Mouse (Mus musculus) myocyte (in vitro differentiated cells): ENCODE data around the gene Wdr86.

Source experiments
- CEBPB ChIP-seq: IDR thresholded peaks from 2 replicates; pipeline ENCODE4 v1.6.1; 2011; ENCODE audit warnings: mild to moderate bottlenecking, moderate library complexity; ENCODE audit not compliant: poor library complexity, insufficient read depth, severe bottlenecking
- E2F4 ChIP-seq: IDR thresholded peaks from one replicate; pipeline ENCODE4 v1.6.1; 2011; ENCODE audit warnings: mild to moderate bottlenecking, control low read depth, moderate library complexity; ENCODE audit not compliant: insufficient read depth
- MAX ChIP-seq: IDR thresholded peaks from one replicate; pipeline ENCODE4 v1.6.1; 2011; ENCODE audit warnings: low read depth, mild to moderate bottlenecking, control low read depth
- MYOD1 ChIP-seq, 3 experiments: IDR thresholded peaks; one replicate each; pipeline ENCODE4 v1.6.1; 2011; ENCODE audit warnings: control low read depth in 2 of 3, low read depth in 2 of 3, mild to moderate bottlenecking in 2 of 3, moderate library complexity in 1 of 3; ENCODE audit not compliant: insufficient read length in 2 of 3, control insufficient read depth in 1 of 3
- MYOG ChIP-seq, 3 experiments: IDR thresholded peaks; one replicate each; pipeline ENCODE4 v1.6.1; 2011; ENCODE audit warnings: control low read depth in 2 of 3, low read depth in 2 of 3, mild to moderate bottlenecking in 2 of 3; ENCODE audit not compliant: insufficient read length in 2 of 3, control insufficient read depth in 1 of 3, insufficient read depth in 1 of 3
- POLR2A ChIP-seq: IDR thresholded peaks from one replicate; pipeline ENCODE4 v1.6.1; 2011; ENCODE audit warnings: low read depth, mild to moderate bottlenecking, control low read depth, moderate library complexity; ENCODE audit not compliant: insufficient read length
- POLR2AphosphoS2 ChIP-seq: IDR thresholded peaks from one replicate; pipeline ENCODE4 v1.6.1; 2011; ENCODE audit warnings: low read depth, control low read depth; ENCODE audit not compliant: insufficient read length
- REST ChIP-seq: IDR thresholded peaks from one replicate; pipeline ENCODE4 v1.6.1; 2011; ENCODE audit warnings: mild to moderate bottlenecking, control low read depth, moderate library complexity; ENCODE audit not compliant: insufficient read depth, insufficient read length
- SRF ChIP-seq: IDR thresholded peaks from one replicate; pipeline ENCODE4 v1.6.1; 2011; ENCODE audit warnings: low read depth; ENCODE audit not compliant: control insufficient read depth, insufficient read length
- TCF12 ChIP-seq: IDR thresholded peaks from one replicate; pipeline ENCODE4 v1.6.1; 2011; ENCODE audit warnings: mild to moderate bottlenecking, control low read depth; ENCODE audit not compliant: poor library complexity, insufficient read depth, severe bottlenecking
- TCF3 ChIP-seq: IDR thresholded peaks from one replicate; pipeline ENCODE4 v1.6.1; 2011; ENCODE audit warnings: low read depth, control low read depth; ENCODE audit not compliant: insufficient read length
- USF1 ChIP-seq: IDR thresholded peaks from one replicate; pipeline ENCODE4 v1.6.1; 2011; ENCODE audit warnings: low read depth, mild to moderate bottlenecking, control low read depth, moderate library complexity

GRCm38 (mm10) chr5:24723527-24724269 lies 6.8 kb downstream of the Wdr86 start:
- TF ChIP-seq REST: no peak
- TF ChIP-seq POLR2A: no peak
- no peak for TF ChIP-seq MAX
- TF ChIP-seq POLR2AphosphoS2: no peak
- no peak for TF ChIP-seq TCF12
- TF ChIP-seq USF1: no peak
- TF ChIP-seq SRF: no peak
- no peak for TF ChIP-seq E2F4
- no peak for TF ChIP-seq MYOG (IDR thresholded peaks at IDR 0.05; ENCODE audit: control insufficient read depth in 1 of 3, insufficient read depth in 1 of 3, insufficient read length in 2 of 3, low read depth in 2 of 3)
- TF ChIP-seq MYOD1 (IDR thresholded peaks at IDR 0.05; ENCODE audit: control insufficient read depth in 1 of 3, insufficient read length in 2 of 3, low read depth in 2 of 3): no peak
- no peak for TF ChIP-seq CEBPB
- TF ChIP-seq TCF3: no peak
